Mouse (Mus musculus): Measurements from ENCODE around the gene Ccdc88a. TPM values are rescaled to one million over a fixed set of nuclear protein-coding genes. Genes with fewer than 3 reads are reported as not detected.

Gene Ccdc88a
- 24.9 and 25.0 TPM in 2 replicates for polyA plus RNA-seq (2014; fragmentation: Nextera tagmentation; extraction: Ambion mirVana)

GRCm38 (mm10) chr11:29373396-29374273 lies at the start of gene Ccdc88a:
Gene Ccdc88a, plus strand, starts transcription at chr11:29373658.
- peak; percentile 93 for ATAC-seq (replicated peaks; ENCODE audit: insufficient number of reproducible peaks, low FRiP score, low TSS enrichment)
- H3K4me1 ChIP-seq (ENCODE audit: control insufficient read depth, insufficient read depth, low read length) = peaks cover 5% of the 10 kb centered on the region; the same call in 1 of the 2 replicates
- WGBS (ENCODE audit: insufficient replicate concordance) = under 1% methylated on average over 98 of the region's 107 CpGs
- peak within 1 kb of the TSS; percentile 92 for H3K4me3 ChIP-seq (ENCODE audit: low read depth, low read length)
- no peaks in the 10 kb centered on the region for H3K36me3 ChIP-seq (ENCODE audit: control insufficient read depth, insufficient read depth, low read length)
- H3K4me2 ChIP-seq = peak within 1 kb of the TSS; percentile 72
- H3K9me3 ChIP-seq (replicated peaks; ENCODE audit: control insufficient read depth, low read length) = no peaks in the 10 kb centered on the region
- peak within 1 kb of the TSS; percentile 95 for H3K27ac ChIP-seq (ENCODE audit: low read depth, low read length)
- peak within 1 kb of the TSS; percentile 95 for H3K9ac ChIP-seq (ENCODE audit: low read depth, low read length)
- no peaks in the 10 kb centered on the region for H3K27me3 ChIP-seq (ENCODE audit: control insufficient read depth, insufficient read depth, low read length)

- WGBS (ENCODE audit: insufficient replicate concordance) = 52% methylated on average over 2 of the region's 2 CpGs
- Histone ChIP-seq H3K9ac (ENCODE audit: low read depth, low read length) (no peak overlapping the region), H3K4me1 (ENCODE audit: control insufficient read depth, insufficient read depth, low read length) (no peaks in the 10 kb centered on the region), H3K9me3 (replicated peaks; ENCODE audit: control insufficient read depth, low read length) (no peaks in the 10 kb centered on the region), H3K36me3 (ENCODE audit: control insufficient read depth, insufficient read depth, low read length) (no peaks in the 10 kb centered on the region), H3K27ac (ENCODE audit: low read depth, low read length) (no peak overlapping the region), H3K4me3 (ENCODE audit: low read depth, low read length) (no peak overlapping the region), H3K27me3 (ENCODE audit: control insufficient read depth, insufficient read depth, low read length) (no peaks in the 10 kb centered on the region), H3K4me2 (no peak overlapping the region)
- no peak for ATAC-seq (replicated peaks; ENCODE audit: insufficient number of reproducible peaks, low FRiP score, low TSS enrichment)
Measured at GRCm38 (mm10) chr11:29335505-29335904, 38.0 kb upstream of the Ccdc88a start.

- no peak for ATAC-seq (replicated peaks; ENCODE audit: insufficient number of reproducible peaks, low FRiP score, low TSS enrichment)
- 45% methylated on average over 2 of the region's 2 CpGs for WGBS (ENCODE audit: insufficient replicate concordance)
- H3K27ac ChIP-seq (ENCODE audit: low read depth, low read length) = no peak overlapping the region
- no peaks in the 10 kb centered on the region for H3K36me3 ChIP-seq (ENCODE audit: control insufficient read depth, insufficient read depth, low read length)
- H3K4me3 ChIP-seq (ENCODE audit: low read depth, low read length) = no peak overlapping the region
- no peaks in the 10 kb centered on the region for H3K9me3 ChIP-seq (replicated peaks; ENCODE audit: control insufficient read depth, low read length)
- H3K4me1 ChIP-seq (ENCODE audit: control insufficient read depth, insufficient read depth, low read length) = no peaks in the 10 kb centered on the region
- H3K9ac ChIP-seq (ENCODE audit: low read depth, low read length) = no peak overlapping the region
- no peak overlapping the region for H3K4me2 ChIP-seq
- no peaks in the 10 kb centered on the region for H3K27me3 ChIP-seq (ENCODE audit: control insufficient read depth, insufficient read depth, low read length)
Measured at GRCm38 (mm10) chr11:29341259-29341658, 32.2 kb upstream of the Ccdc88a start.

- H3K9ac ChIP-seq (ENCODE audit: low read depth, low read length) = no peak overlapping the region
- H3K9me3 ChIP-seq (replicated peaks; ENCODE audit: control insufficient read depth, low read length) = no peaks in the 10 kb centered on the region
- no peak overlapping the region for H3K27ac ChIP-seq (ENCODE audit: low read depth, low read length)
- H3K4me3 ChIP-seq (ENCODE audit: low read depth, low read length) = no peak overlapping the region
- no peak for ATAC-seq (replicated peaks; ENCODE audit: insufficient number of reproducible peaks, low FRiP score, low TSS enrichment)
- WGBS (ENCODE audit: insufficient replicate concordance) = 70% methylated on average over 4 of the region's 4 CpGs
- H3K27me3 ChIP-seq (ENCODE audit: control insufficient read depth, insufficient read depth, low read length) = no peaks in the 10 kb centered on the region
- no peaks in the 10 kb centered on the region for H3K36me3 ChIP-seq (ENCODE audit: control insufficient read depth, insufficient read depth, low read length)
- H3K4me1 ChIP-seq (ENCODE audit: control insufficient read depth, insufficient read depth, low read length) = no peaks in the 10 kb centered on the region
- no peak overlapping the region for H3K4me2 ChIP-seq
Measured at GRCm38 (mm10) chr11:29344891-29345657, 28.4 kb upstream of the Ccdc88a start.

- H3K4me1 ChIP-seq (ENCODE audit: control insufficient read depth, insufficient read depth, low read length) = no peaks in the 10 kb centered on the region
- no peak overlapping the region for H3K4me2 ChIP-seq
- H3K27ac ChIP-seq (ENCODE audit: low read depth, low read length) = no peak overlapping the region
- H3K27me3 ChIP-seq (ENCODE audit: control insufficient read depth, insufficient read depth, low read length) = no peaks in the 10 kb centered on the region
- H3K36me3 ChIP-seq (ENCODE audit: control insufficient read depth, insufficient read depth, low read length) = no peaks in the 10 kb centered on the region
- WGBS (ENCODE audit: insufficient replicate concordance) = 68% methylated on average over 4 of the region's 4 CpGs
- peak; percentile 81 for ATAC-seq (replicated peaks; ENCODE audit: insufficient number of reproducible peaks, low FRiP score, low TSS enrichment)
- no peak overlapping the region for H3K9ac ChIP-seq (ENCODE audit: low read depth, low read length)
- no peaks in the 10 kb centered on the region for H3K9me3 ChIP-seq (replicated peaks; ENCODE audit: control insufficient read depth, low read length)
- no peak overlapping the region for H3K4me3 ChIP-seq (ENCODE audit: low read depth, low read length)
Measured at GRCm38 (mm10) chr11:29345673-29346286, 27.7 kb upstream of the Ccdc88a start.

GRCm38 (mm10) chr11:29350891-29351290 lies 22.6 kb upstream of the Ccdc88a start:
- no peak overlapping the region for H3K27ac ChIP-seq (ENCODE audit: low read depth, low read length)
- no peak overlapping the region for H3K4me3 ChIP-seq (ENCODE audit: low read depth, low read length)
- H3K9ac ChIP-seq (ENCODE audit: low read depth, low read length) = no peak overlapping the region
- H3K4me2 ChIP-seq = no peak overlapping the region
- H3K36me3 ChIP-seq (ENCODE audit: control insufficient read depth, insufficient read depth, low read length) = no peaks in the 10 kb centered on the region
- no peaks in the 10 kb centered on the region for H3K9me3 ChIP-seq (replicated peaks; ENCODE audit: control insufficient read depth, low read length)
- no peaks in the 10 kb centered on the region for H3K4me1 ChIP-seq (ENCODE audit: control insufficient read depth, insufficient read depth, low read length)
- ATAC-seq (replicated peaks; ENCODE audit: insufficient number of reproducible peaks, low FRiP score, low TSS enrichment) = no peak
- 96% methylated on average over 2 of the region's 2 CpGs for WGBS (ENCODE audit: insufficient replicate concordance)
- H3K27me3 ChIP-seq (ENCODE audit: control insufficient read depth, insufficient read depth, low read length) = no peaks in the 10 kb centered on the region

- 62% methylated on average over 1 of the region's 1 CpGs for WGBS (ENCODE audit: insufficient replicate concordance)
- Histone ChIP-seq H3K4me1 (ENCODE audit: control insufficient read depth, insufficient read depth, low read length) (no peaks in the 10 kb centered on the region), H3K9ac (ENCODE audit: low read depth, low read length) (no peak overlapping the region), H3K9me3 (replicated peaks; ENCODE audit: control insufficient read depth, low read length) (no peaks in the 10 kb centered on the region), H3K36me3 (ENCODE audit: control insufficient read depth, insufficient read depth, low read length) (no peaks in the 10 kb centered on the region), H3K27ac (ENCODE audit: low read depth, low read length) (no peak overlapping the region), H3K4me3 (ENCODE audit: low read depth, low read length) (no peak overlapping the region), H3K4me2 (no peak overlapping the region), H3K27me3 (ENCODE audit: control insufficient read depth, insufficient read depth, low read length) (no peaks in the 10 kb centered on the region)
- ATAC-seq (replicated peaks; ENCODE audit: insufficient number of reproducible peaks, low FRiP score, low TSS enrichment) = no peak
Measured at GRCm38 (mm10) chr11:29352214-29352613, 21.2 kb upstream of the Ccdc88a start.

GRCm38 (mm10) chr11:29368161-29368560 lies 5.3 kb upstream of the Ccdc88a start:
- H3K4me2 ChIP-seq = no peak overlapping the region
- WGBS (ENCODE audit: insufficient replicate concordance) = 61% methylated on average over 1 of the region's 1 CpGs
- no peak for ATAC-seq (replicated peaks; ENCODE audit: insufficient number of reproducible peaks, low FRiP score, low TSS enrichment)

More at GRCm38 (mm10) chr11:29368161-29368560, 5.3 kb upstream of the Ccdc88a start:
- H3K4me3 ChIP-seq (ENCODE audit: low read depth, low read length) = no peak overlapping the region
- H3K4me1 ChIP-seq (ENCODE audit: control insufficient read depth, insufficient read depth, low read length) = no peaks in the 10 kb centered on the region
- no peaks in the 10 kb centered on the region for H3K9me3 ChIP-seq (replicated peaks; ENCODE audit: control insufficient read depth, low read length)
- H3K9ac ChIP-seq (ENCODE audit: low read depth, low read length) = no peak overlapping the region
- no peak overlapping the region for H3K27ac ChIP-seq (ENCODE audit: low read depth, low read length)
- H3K36me3 ChIP-seq (ENCODE audit: control insufficient read depth, insufficient read depth, low read length) = no peaks in the 10 kb centered on the region
- no peaks in the 10 kb centered on the region for H3K27me3 ChIP-seq (ENCODE audit: control insufficient read depth, insufficient read depth, low read length)

Measured in heart, embryonic 11.5 days (tissue).